Mouse (Mus musculus) frontal cortex, adult 2 months (tissue): Measurements from ENCODE around the gene Epha5. TPM values are rescaled to one million over a fixed set of nuclear protein-coding genes. Genes with fewer than 3 reads are reported as not detected.
A peak's percentile ranks its signal among the peaks of the same experiment; 100 is the strongest.

Experiments
- DNase-seq, 2 experiments: peaks; one replicate each; pipeline ENCODE4 v3.0.0; 2022; ENCODE audit warnings: low spot score in 1 of 2; ENCODE audit errors: extremely low spot score in 1 of 2
- polyA plus RNA-seq: library from polyadenylated mRNA; depleted of rRNA; stranded (reverse); fragments of >200 nt; gene quantifications from 2 replicates; pipeline ENCODE4 v1.2.3, GENCODE M21; 2012; rRNA removed

Epha5 gene
- 58.8 and 67.7 TPM in 2 replicates for polyA plus RNA-seq

- DNase-seq, result peak; percentile 82 to 90
Observed at GRCm38 (mm10) chr5:84417062-84417879, at the start of gene Epha5. TSS of gene Epha5 (minus strand) at chr5:84417382.

GRCm38 (mm10) chr5:84456216-84456615, 39.0 kb upstream of the Epha5 start:
- DNase-seq, result no peak

- DNase-seq, result no peak
Observed at GRCm38 (mm10) chr5:84454641-84455040, 37.5 kb upstream of the Epha5 start.

- DNase-seq, result no peak
Observed at GRCm38 (mm10) chr5:84453839-84454238, 36.7 kb upstream of the Epha5 start.

- peak; percentile 18 to 44 for DNase-seq
Observed at GRCm38 (mm10) chr5:84440232-84440631, 23.1 kb upstream of the Epha5 start.

GRCm38 (mm10) chr5:84415961-84416821, 991 bp downstream of the Epha5 start:
- DNase-seq, result peak in 1 of 2 experiments; percentile 47

GRCm38 (mm10) chr5:84414931-84415431, 2.2 kb downstream of the Epha5 start:
- peak; percentile 35 to 71 for DNase-seq

GRCm38 (mm10) chr5:84413026-84413425, 4.2 kb downstream of the Epha5 start:
- DNase-seq, result no peak

- peak in 1 of 2 experiments; percentile 25 for DNase-seq
Observed at GRCm38 (mm10) chr5:84408370-84408769, 8.8 kb downstream of the Epha5 start.

- DNase-seq, result peak in 1 of 2 experiments; percentile 42
Observed at GRCm38 (mm10) chr5:84397085-84397484, 20.1 kb downstream of the Epha5 start.

GRCm38 (mm10) chr5:84365334-84365733, 51.8 kb downstream of the Epha5 start:
- DNase-seq, result no peak

GRCm38 (mm10) chr5:84359430-84359829, 57.8 kb downstream of the Epha5 start:
- DNase-seq, result peak in 1 of 2 experiments; percentile 22

- no peak for DNase-seq
Observed at GRCm38 (mm10) chr5:84353069-84353468, 64.1 kb downstream of the Epha5 start.

GRCm38 (mm10) chr5:84346728-84347499, 70.3 kb downstream of the Epha5 start:
- DNase-seq, result no peak

GRCm38 (mm10) chr5:84335834-84336465, 81.2 kb downstream of the Epha5 start:
- no peak for DNase-seq

GRCm38 (mm10) chr5:84334481-84334880, 82.7 kb downstream of the Epha5 start:
- DNase-seq, result no peak

GRCm38 (mm10) chr5:84331631-84332030, 85.6 kb downstream of the Epha5 start:
- no peak for DNase-seq

- no peak for DNase-seq
Observed at GRCm38 (mm10) chr5:84320553-84320952, 96.6 kb downstream of the Epha5 start.

- DNase-seq, result no peak
Observed at GRCm38 (mm10) chr5:84320138-84320537, 97.0 kb downstream of the Epha5 start.

- no peak for DNase-seq
Observed at GRCm38 (mm10) chr5:84318814-84319340, 98.3 kb downstream of the Epha5 start.
